Mouse (Mus musculus) heart, adult 2 months (tissue): ENCODE data around the gene Fam124b. TPM values are rescaled to one million over a fixed set of nuclear protein-coding genes. Genes with fewer than 3 reads are reported as not detected.

Experiments used
- DNase-seq, 2 experiments: peaks; one replicate each; pipeline ENCODE4 v3.0.0; 2021
- H3K27ac ChIP-seq: fragments of 200-600 bp; 2 replicates; pipeline ENCODE4 v1.8.1; 2022
- H3K27me3 ChIP-seq: fragments of 200-500 bp; 2 replicates; pipeline ENCODE4 v1.6.1; 2012; ENCODE audit warnings: mild to moderate bottlenecking, low read length, inconsistent platforms, mixed read lengths; ENCODE audit not compliant: control insufficient read depth, insufficient read depth
- H3K36me3 ChIP-seq: fragments of 200-500 bp; 2 replicates; pipeline ENCODE4 v1.6.1; 2012; ENCODE audit warnings: low read length, inconsistent platforms; ENCODE audit not compliant: control insufficient read depth, insufficient read depth
- H3K4me1 ChIP-seq: fragments of 200-500 bp; 2 replicates; pipeline ENCODE4 v1.6.1; 2011; ENCODE audit warnings: low read length; ENCODE audit not compliant: control insufficient read depth, insufficient read depth
- H3K4me3 ChIP-seq: fragments of 200-600 bp; 2 replicates; pipeline ENCODE4 v1.8.1; 2022
- H3K79me2 ChIP-seq: fragments of 200-500 bp; replicated peaks from 2 replicates; pipeline ENCODE4 v1.6.1; 2012; ENCODE audit warnings: mild to moderate bottlenecking, inconsistent platforms, low read length, moderate library complexity, mixed read lengths; ENCODE audit not compliant: control insufficient read depth, insufficient read depth
- H3K9ac ChIP-seq: fragments of 200-500 bp; 2 replicates; pipeline ENCODE4 v1.6.1; 2012; ENCODE audit warnings: low read depth, mild to moderate bottlenecking, control low read depth, inconsistent platforms, low read length, mixed read lengths
- CTCF ChIP-seq: fragments of 200-600 bp; IDR thresholded peaks from 2 replicates; pipeline ENCODE4 v1.8.1; 2022; ENCODE audit warnings: antibody characterized with exemption, mild to moderate bottlenecking, moderate library complexity
- EP300 ChIP-seq: fragments of 200-500 bp; IDR thresholded peaks from 2 replicates; pipeline ENCODE4 v1.6.1; 2011; ENCODE audit warnings: low read depth, low read length, control low read depth; ENCODE audit not compliant: insufficient read depth
- POLR2A ChIP-seq: fragments of 200-500 bp; IDR thresholded peaks from 2 replicates; pipeline ENCODE4 v1.6.1; 2011; ENCODE audit warnings: mild to moderate bottlenecking, low read depth, low read length, control low read depth; ENCODE audit not compliant: insufficient read depth
- WGBS: fragments of 180-500 bp; shearing (Covaris S2); methylation state at CpG from one replicate; pipeline ENCODE4 v1.1.7; 2018; 5-methylcytosine and 5-hydroxymethylcytosine counted together
- intact Hi-C: fragments of 180-260 bp; cut with DNase I; formaldehyde crosslinking; loops from one replicate; pipeline ENCODE4 v1.15.1; 2025
- long read RNA-seq: library from polyadenylated mRNA; stranded (forward); transcript quantifications from one replicate; pipeline ENCODE4 v2.0.0, GENCODE M21; 2021
- polyA plus RNA-seq: library from polyadenylated mRNA; depleted of rRNA; stranded (reverse); fragments of >200 nt; gene quantifications from 2 replicates; pipeline ENCODE4 v1.2.3, GENCODE M21; 2012; rRNA removed
- total RNA-seq, 2 experiments: library from RNA; stranded (reverse); gene quantifications; 2 replicates each; pipeline ENCODE4 v1.2.3; 2021

The Fam124b gene
- total RNA-seq (1 to 10 TPM in 1 of 2 experiments, under 1 TPM in 1; 0.78 to 2.9 TPM), polyA plus RNA-seq (0.68 and 1.4 TPM in 2 replicates)
- long read RNA-seq, partial matches to known transcripts: 0 of 1 reads
- long read RNA-seq, other reads (novel, unspliced or antisense): 0 of 1 reads

- Histone ChIP-seq H3K36me3 (peaks cover 3% of the 10 kb centered on the region; the same call in 1 of the 2 replicates), H3K27me3 (no peaks in the 10 kb centered on the region), H3K9ac (no peak within 1 kb of the TSS), H3K4me1 (peaks cover 5% of the 10 kb centered on the region), H3K27ac (peak within 1 kb of the TSS; percentile 76), H3K4me3 (0 out of 2 replicates have a peak within 1 kb of the TSS, but pooled peaks have one; percentile 5), H3K79me2 (no peaks in the 10 kb centered on the region)
- 32% methylated on average over 6 of the region's 6 CpGs for WGBS
- peak; percentile 79; the same call in 1 of the 2 replicates for TF ChIP-seq POLR2A
- TF ChIP-seq CTCF: no peak
- peak; percentile 98 for TF ChIP-seq EP300
- DNase-seq: peak; percentile 74 to 83
- intact Hi-C loops: no loop called here
Observed at GRCm38 (mm10) chr1:80218268-80218667, at the start of gene Fam124b. Fam124b (minus strand) TSS chr1:80218473.

GRCm38 (mm10) chr1:80260443-80260842 lies 42.2 kb upstream of the Fam124b start:
- TF ChIP-seq CTCF: no peak
- no peak for TF ChIP-seq EP300
- no peak for TF ChIP-seq POLR2A
- no peaks in the 10 kb centered on the region for H3K79me2 ChIP-seq
- 84% methylated on average over 1 of the region's 1 CpGs for WGBS
- no peaks in the 10 kb centered on the region for H3K27me3 ChIP-seq
- H3K9ac ChIP-seq: no peak overlapping the region
- intact Hi-C loops: no loop called here
- H3K4me3 ChIP-seq: no peak overlapping the region
- H3K4me1 ChIP-seq: no peaks in the 10 kb centered on the region; the same call in 1 of the 2 replicates
- H3K27ac ChIP-seq: no peak overlapping the region
- H3K36me3 ChIP-seq: no peaks in the 10 kb centered on the region
- DNase-seq: no peak

DNA sequence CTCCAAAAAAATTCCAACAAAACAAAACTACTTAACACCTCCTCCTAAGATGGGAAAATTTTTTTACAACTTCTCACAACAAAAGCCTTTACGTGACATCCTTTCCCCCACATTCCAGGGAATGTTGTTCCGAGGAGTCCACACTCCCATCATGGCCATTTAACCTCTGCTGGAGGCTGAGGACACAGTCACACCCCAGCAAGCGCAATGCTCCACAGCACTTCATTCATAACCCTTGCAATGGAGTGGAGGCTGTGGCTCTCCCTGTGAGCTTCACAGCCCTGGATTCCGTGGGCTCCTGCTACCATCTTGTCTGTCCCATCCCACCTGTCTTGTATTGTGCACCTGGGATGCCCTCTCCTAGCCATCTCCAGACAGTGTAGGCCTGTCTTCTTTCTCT lies 40.4 kb upstream of the Fam124b start:
- Histone ChIP-seq H3K79me2 (no peaks in the 10 kb centered on the region), H3K9ac (no peak overlapping the region), H3K4me1 (no peaks in the 10 kb centered on the region; the same call in 1 of the 2 replicates), H3K4me3 (no peak overlapping the region), H3K27ac (no peak overlapping the region), H3K36me3 (no peaks in the 10 kb centered on the region), H3K27me3 (no peaks in the 10 kb centered on the region)
- WGBS: 60% methylated on average over 4 of the region's 4 CpGs
- no peak for DNase-seq
- TF ChIP-seq CTCF (no peak), POLR2A (no peak), EP300 (no peak)
- intact Hi-C loops: no loop called here

GRCm38 (mm10) chr1:80253309-80253708 lies 35.0 kb upstream of the Fam124b start:
- DNase-seq: no peak
- H3K27me3 ChIP-seq: no peaks in the 10 kb centered on the region
- TF ChIP-seq POLR2A (no peak), EP300 (no peak), CTCF (no peak)
- H3K4me1 ChIP-seq: no peaks in the 10 kb centered on the region
- no peak overlapping the region for H3K9ac ChIP-seq
- H3K27ac ChIP-seq: no peak overlapping the region
- intact Hi-C loops: no loop called here
- no peaks in the 10 kb centered on the region for H3K36me3 ChIP-seq
- no peak overlapping the region for H3K4me3 ChIP-seq
- H3K79me2 ChIP-seq: no peaks in the 10 kb centered on the region

DNA sequence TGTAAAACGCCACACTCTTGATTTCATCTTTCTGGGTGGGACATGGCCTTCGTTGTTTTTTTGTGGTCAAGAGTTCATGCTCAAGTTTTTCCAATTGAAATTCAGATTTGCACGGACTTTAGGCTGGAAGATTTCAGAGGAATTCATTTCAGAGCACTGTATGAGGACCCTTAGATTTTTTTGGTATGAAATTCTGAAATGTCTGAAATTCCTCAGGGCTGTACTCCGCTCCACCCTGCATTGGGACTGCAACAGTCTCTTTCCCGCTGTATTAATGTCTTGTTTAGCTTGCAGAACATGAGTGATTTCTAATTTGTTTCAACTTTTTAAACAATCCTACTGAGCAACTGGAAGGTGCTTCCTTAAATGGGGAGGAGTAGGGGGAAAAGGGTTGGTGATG lies 32.0 kb upstream of the Fam124b start:
- no peaks in the 10 kb centered on the region for H3K4me1 ChIP-seq
- H3K9ac ChIP-seq: no peak overlapping the region
- H3K36me3 ChIP-seq: no peaks in the 10 kb centered on the region
- DNase-seq: no peak
- H3K4me3 ChIP-seq: no peak overlapping the region
- no peaks in the 10 kb centered on the region for H3K79me2 ChIP-seq
- intact Hi-C loops: no loop called here
- WGBS: 79% methylated on average over 5 of the region's 5 CpGs
- H3K27ac ChIP-seq: no peak overlapping the region
- H3K27me3 ChIP-seq: no peaks in the 10 kb centered on the region
- TF ChIP-seq POLR2A: no peak
- TF ChIP-seq EP300: no peak

DNA sequence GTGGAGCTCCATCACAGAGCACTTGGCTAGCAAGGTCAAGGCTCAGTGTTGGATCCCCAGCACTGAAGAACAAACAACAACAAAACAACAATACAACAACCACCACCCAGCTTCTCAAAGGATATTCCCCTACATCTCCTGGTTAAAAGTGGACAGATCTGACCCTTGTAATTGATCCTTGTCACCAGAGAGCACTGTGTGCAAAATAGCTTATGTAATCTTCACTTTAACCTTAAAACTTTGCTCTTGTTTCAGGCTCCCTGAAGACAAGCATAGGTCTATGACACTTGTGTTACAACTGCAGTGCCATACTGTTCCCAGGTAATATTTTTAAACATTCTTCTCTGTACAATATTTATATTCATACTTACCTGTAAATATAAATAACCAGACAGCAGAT lies 28.9 kb upstream of the Fam124b start:
- TF ChIP-seq POLR2A: no peak
- DNase-seq: no peak
- no peaks in the 10 kb centered on the region for H3K79me2 ChIP-seq
- H3K4me1 ChIP-seq: no peaks in the 10 kb centered on the region
- H3K27me3 ChIP-seq: no peaks in the 10 kb centered on the region
- H3K27ac ChIP-seq: no peak overlapping the region
- no peaks in the 10 kb centered on the region for H3K36me3 ChIP-seq
- no peak overlapping the region for H3K9ac ChIP-seq
- intact Hi-C loops: no loop called here
- H3K4me3 ChIP-seq: no peak overlapping the region
